Mouse (Mus musculus) myocyte (in vitro differentiated cells): ENCODE data around the gene Ifi27l2b.

ENCODE experiments used
- CEBPB ChIP-seq: IDR thresholded peaks from 2 replicates; pipeline ENCODE4 v1.6.1; 2011; ENCODE audit warnings: mild to moderate bottlenecking, moderate library complexity; ENCODE audit not compliant: poor library complexity, insufficient read depth, severe bottlenecking
- E2F4 ChIP-seq: IDR thresholded peaks from one replicate; pipeline ENCODE4 v1.6.1; 2011; ENCODE audit warnings: mild to moderate bottlenecking, control low read depth, moderate library complexity; ENCODE audit not compliant: insufficient read depth
- MAX ChIP-seq: IDR thresholded peaks from one replicate; pipeline ENCODE4 v1.6.1; 2011; ENCODE audit warnings: low read depth, mild to moderate bottlenecking, control low read depth
- MYOD1 ChIP-seq, 3 experiments: IDR thresholded peaks; one replicate each; pipeline ENCODE4 v1.6.1; 2011; ENCODE audit warnings: control low read depth in 2 of 3, low read depth in 2 of 3, mild to moderate bottlenecking in 2 of 3, moderate library complexity in 1 of 3; ENCODE audit not compliant: insufficient read length in 2 of 3, control insufficient read depth in 1 of 3
- MYOG ChIP-seq, 3 experiments: IDR thresholded peaks; one replicate each; pipeline ENCODE4 v1.6.1; 2011; ENCODE audit warnings: control low read depth in 2 of 3, low read depth in 2 of 3, mild to moderate bottlenecking in 2 of 3; ENCODE audit not compliant: insufficient read length in 2 of 3, control insufficient read depth in 1 of 3, insufficient read depth in 1 of 3
- POLR2A ChIP-seq: IDR thresholded peaks from one replicate; pipeline ENCODE4 v1.6.1; 2011; ENCODE audit warnings: low read depth, mild to moderate bottlenecking, control low read depth, moderate library complexity; ENCODE audit not compliant: insufficient read length
- POLR2AphosphoS2 ChIP-seq: IDR thresholded peaks from one replicate; pipeline ENCODE4 v1.6.1; 2011; ENCODE audit warnings: low read depth, control low read depth; ENCODE audit not compliant: insufficient read length
- REST ChIP-seq: IDR thresholded peaks from one replicate; pipeline ENCODE4 v1.6.1; 2011; ENCODE audit warnings: mild to moderate bottlenecking, control low read depth, moderate library complexity; ENCODE audit not compliant: insufficient read depth, insufficient read length
- SRF ChIP-seq: IDR thresholded peaks from one replicate; pipeline ENCODE4 v1.6.1; 2011; ENCODE audit warnings: low read depth; ENCODE audit not compliant: control insufficient read depth, insufficient read length
- TCF12 ChIP-seq: IDR thresholded peaks from one replicate; pipeline ENCODE4 v1.6.1; 2011; ENCODE audit warnings: mild to moderate bottlenecking, control low read depth; ENCODE audit not compliant: poor library complexity, insufficient read depth, severe bottlenecking
- USF1 ChIP-seq: IDR thresholded peaks from one replicate; pipeline ENCODE4 v1.6.1; 2011; ENCODE audit warnings: low read depth, mild to moderate bottlenecking, control low read depth, moderate library complexity

GRCm38 (mm10) chr12:103408144-103408543 is 48.9 kb downstream of the Ifi27l2b start:
- TF ChIP-seq POLR2A (no peak), USF1 (no peak), TCF12 (no peak), CEBPB (no peak), MAX (no peak), E2F4 (no peak), SRF (no peak), POLR2AphosphoS2 (no peak), MYOG (IDR thresholded peaks at IDR 0.05; ENCODE audit: control insufficient read depth in 1 of 3, insufficient read depth in 1 of 3, insufficient read length in 2 of 3, low read depth in 2 of 3) (no peak), REST (no peak), MYOD1 (IDR thresholded peaks at IDR 0.05; ENCODE audit: control insufficient read depth in 1 of 3, insufficient read length in 2 of 3, low read depth in 2 of 3) (no peak)
